Mouse (Mus musculus): ENCODE results near the gene 5031439G07Rik.

DNA sequence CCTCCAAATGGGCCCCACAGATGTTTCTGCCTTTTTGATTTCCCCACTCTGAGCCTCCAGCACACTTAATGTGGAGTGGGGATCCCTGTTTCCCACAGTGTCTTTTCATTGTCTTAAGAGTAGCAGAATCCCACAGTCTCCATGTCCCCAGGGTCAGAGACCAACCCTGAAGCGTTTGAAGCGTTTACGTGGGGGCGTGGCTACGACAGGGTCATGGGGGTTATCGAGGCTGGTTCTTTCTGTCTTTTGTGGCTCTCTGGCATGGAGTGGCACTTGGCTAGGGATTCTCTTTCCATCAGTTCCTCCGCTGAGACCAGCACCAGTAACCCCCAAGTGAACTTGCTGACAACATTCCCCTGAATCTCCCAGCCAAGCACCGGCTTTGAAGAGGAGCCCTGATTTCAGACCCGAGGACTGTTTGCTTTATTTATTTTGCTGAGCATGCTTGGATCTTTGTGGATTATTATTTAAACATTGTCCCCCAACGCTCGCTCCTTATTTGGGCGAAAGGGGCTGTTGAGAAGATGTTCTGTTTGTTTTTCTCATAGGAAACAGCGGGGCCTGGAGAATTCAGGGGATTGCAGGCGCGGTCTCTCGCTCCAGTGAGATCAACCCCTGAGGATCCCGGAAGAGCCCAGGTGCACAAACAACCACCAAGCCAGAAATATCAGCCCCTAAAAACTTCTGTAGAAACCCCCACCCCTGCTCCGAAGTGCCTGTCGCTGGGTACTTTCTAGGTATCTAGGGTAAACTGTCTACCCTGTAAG is 23.7 kb upstream of the 5031439G07Rik start:
- TF ChIP-seq POLR2A (IDR thresholded peaks at IDR 0.05; ENCODE audit: insufficient read depth, low read depth, low read length) (no peak), CTCF (IDR thresholded peaks at IDR 0.05) (no peak)
